Mouse (Mus musculus): ENCODE data around the gene Eps8. TPM values are rescaled to one million over a fixed set of nuclear protein-coding genes. Genes with fewer than 3 reads are reported as not detected.

The Eps8 gene
- 2.5 and 2.7 TPM in 2 replicates for polyA plus RNA-seq (2014; fragmentation: Nextera tagmentation; extraction: Ambion mirVana)

GRCm38 (mm10) chr6:137654776-137655175 is at the start of gene Eps8:
Gene Eps8 (minus strand): TSS chr6:137654876.
- 81% methylated on average over 2 of the region's 2 CpGs for WGBS
- ATAC-seq (replicated peaks; ENCODE audit: low FRiP score) (no peak), DNase-seq (ENCODE audit: low spot score) (no peak)
- no peak within 1 kb of the TSS for H3K27ac ChIP-seq (ENCODE audit: low read depth, low read length)
- no peaks in the 10 kb centered on the region for H3K4me1 ChIP-seq (replicated peaks; ENCODE audit: control insufficient read depth, insufficient read depth, low read length)
- no peaks in the 10 kb centered on the region for H3K36me3 ChIP-seq (ENCODE audit: control insufficient read depth, insufficient read depth, low read length)
- H3K4me3 ChIP-seq (ENCODE audit: low read depth, low read length) = no peak within 1 kb of the TSS
- no peak within 1 kb of the TSS for H3K4me2 ChIP-seq
- H3K9me3 ChIP-seq (ENCODE audit: control insufficient read depth, low read length) = no peaks in the 10 kb centered on the region; the same call in 1 of the 2 replicates
- H3K27me3 ChIP-seq (replicated peaks; ENCODE audit: control insufficient read depth, insufficient read depth, low read length) = no peaks in the 10 kb centered on the region; the same call in 1 of the 2 replicates
- no peak within 1 kb of the TSS for H3K9ac ChIP-seq (ENCODE audit: low read depth, low read length)

- no peak overlapping the region for H3K4me2 ChIP-seq
- H3K9ac ChIP-seq (ENCODE audit: low read depth, low read length) = no peak overlapping the region
- WGBS = 85% methylated on average over 7 of the region's 7 CpGs
- H3K36me3 ChIP-seq (ENCODE audit: control insufficient read depth, insufficient read depth, low read length) = no peaks in the 10 kb centered on the region
- no peaks in the 10 kb centered on the region for H3K9me3 ChIP-seq (ENCODE audit: control insufficient read depth, low read length)
- no peaks in the 10 kb centered on the region for H3K27me3 ChIP-seq (replicated peaks; ENCODE audit: control insufficient read depth, insufficient read depth, low read length)
- DNase-seq (ENCODE audit: low spot score) = no peak
- H3K4me1 ChIP-seq (replicated peaks; ENCODE audit: control insufficient read depth, insufficient read depth, low read length) = no peaks in the 10 kb centered on the region
- no peak for ATAC-seq (replicated peaks; ENCODE audit: low FRiP score)
- H3K27ac ChIP-seq (ENCODE audit: low read depth, low read length) = no peak overlapping the region
- no peak overlapping the region for H3K4me3 ChIP-seq (ENCODE audit: low read depth, low read length)
Observed at GRCm38 (mm10) chr6:137703431-137703830, 48.8 kb upstream of the Eps8 start.

GRCm38 (mm10) chr6:137702918-137703317 is 48.2 kb upstream of the Eps8 start:
- H3K4me1 ChIP-seq (replicated peaks; ENCODE audit: control insufficient read depth, insufficient read depth, low read length) = no peaks in the 10 kb centered on the region
- WGBS = 74% methylated on average over 4 of the region's 4 CpGs
- DNase-seq (ENCODE audit: low spot score) = no peak
- H3K4me3 ChIP-seq (ENCODE audit: low read depth, low read length) = no peak overlapping the region
- no peaks in the 10 kb centered on the region for H3K27me3 ChIP-seq (replicated peaks; ENCODE audit: control insufficient read depth, insufficient read depth, low read length)
- no peaks in the 10 kb centered on the region for H3K9me3 ChIP-seq (ENCODE audit: control insufficient read depth, low read length)
- no peaks in the 10 kb centered on the region for H3K36me3 ChIP-seq (ENCODE audit: control insufficient read depth, insufficient read depth, low read length)
- no peak overlapping the region for H3K9ac ChIP-seq (ENCODE audit: low read depth, low read length)
- no peak overlapping the region for H3K27ac ChIP-seq (ENCODE audit: low read depth, low read length)
- no peak for ATAC-seq (replicated peaks; ENCODE audit: low FRiP score)
- H3K4me2 ChIP-seq = no peak overlapping the region

DNA sequence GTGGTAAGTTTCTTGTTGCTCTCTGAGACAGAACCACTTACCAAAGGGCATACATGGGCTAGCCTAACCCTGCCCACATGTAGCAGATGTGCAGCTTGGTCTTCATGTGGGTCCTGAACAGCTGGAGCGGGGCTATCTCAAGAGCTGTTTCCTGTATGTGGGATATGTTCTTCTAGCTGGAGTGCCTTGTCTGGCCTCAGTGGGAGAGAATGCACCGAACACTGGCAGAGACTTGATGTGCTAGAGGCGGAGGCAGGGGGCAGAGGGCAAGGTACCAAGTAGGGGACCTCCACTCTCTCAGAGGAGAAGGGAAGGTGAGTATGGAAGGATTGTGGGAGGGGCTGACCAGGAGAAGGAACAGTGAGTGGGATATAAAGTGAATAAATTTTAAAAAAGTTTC is 47.5 kb upstream of the Eps8 start:
- H3K4me2 ChIP-seq = no peak overlapping the region
- H3K9me3 ChIP-seq (ENCODE audit: control insufficient read depth, low read length) = no peaks in the 10 kb centered on the region
- H3K27me3 ChIP-seq (replicated peaks; ENCODE audit: control insufficient read depth, insufficient read depth, low read length) = no peaks in the 10 kb centered on the region
- no peak overlapping the region for H3K27ac ChIP-seq (ENCODE audit: low read depth, low read length)
- 72% methylated on average over 3 of the region's 3 CpGs for WGBS
- H3K4me3 ChIP-seq (ENCODE audit: low read depth, low read length) = no peak overlapping the region
- ATAC-seq (replicated peaks; ENCODE audit: low FRiP score) (no peak), DNase-seq (ENCODE audit: low spot score) (no peak)
- H3K9ac ChIP-seq (ENCODE audit: low read depth, low read length) = no peak overlapping the region
- H3K36me3 ChIP-seq (ENCODE audit: control insufficient read depth, insufficient read depth, low read length) = no peaks in the 10 kb centered on the region
- H3K4me1 ChIP-seq (replicated peaks; ENCODE audit: control insufficient read depth, insufficient read depth, low read length) = no peaks in the 10 kb centered on the region

DNA sequence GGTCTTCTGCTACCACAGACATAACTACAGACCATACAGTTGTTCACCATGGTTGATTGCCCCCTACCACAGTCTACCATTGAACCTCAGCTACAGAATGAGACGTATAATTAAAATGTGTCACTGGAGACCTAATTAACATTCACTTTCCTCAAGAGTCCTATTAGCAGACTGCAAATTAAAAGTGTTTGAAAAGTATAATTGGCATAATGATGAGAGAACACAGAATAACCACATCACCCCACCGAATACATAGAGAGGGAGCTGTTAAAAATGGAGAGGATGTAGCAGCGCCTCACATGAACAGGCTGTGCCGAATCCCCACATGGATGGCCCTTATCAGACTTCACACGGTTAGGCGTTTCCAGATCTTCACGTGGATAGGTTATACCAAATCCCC is 44.8 kb upstream of the Eps8 start:
- H3K9me3 ChIP-seq (ENCODE audit: control insufficient read depth, low read length) = no peaks in the 10 kb centered on the region
- H3K36me3 ChIP-seq (ENCODE audit: control insufficient read depth, insufficient read depth, low read length) = no peaks in the 10 kb centered on the region
- WGBS = 86% methylated on average over 7 of the region's 7 CpGs
- DNase-seq (ENCODE audit: low spot score) = no peak
- H3K4me1 ChIP-seq (replicated peaks; ENCODE audit: control insufficient read depth, insufficient read depth, low read length) = no peaks in the 10 kb centered on the region
- H3K9ac ChIP-seq (ENCODE audit: low read depth, low read length) = no peak overlapping the region
- H3K4me2 ChIP-seq = no peak overlapping the region
- no peak overlapping the region for H3K27ac ChIP-seq (ENCODE audit: low read depth, low read length)
- no peaks in the 10 kb centered on the region for H3K27me3 ChIP-seq (replicated peaks; ENCODE audit: control insufficient read depth, insufficient read depth, low read length)
- ATAC-seq (replicated peaks; ENCODE audit: low FRiP score) = no peak
- H3K4me3 ChIP-seq (ENCODE audit: low read depth, low read length) = no peak overlapping the region

DNA sequence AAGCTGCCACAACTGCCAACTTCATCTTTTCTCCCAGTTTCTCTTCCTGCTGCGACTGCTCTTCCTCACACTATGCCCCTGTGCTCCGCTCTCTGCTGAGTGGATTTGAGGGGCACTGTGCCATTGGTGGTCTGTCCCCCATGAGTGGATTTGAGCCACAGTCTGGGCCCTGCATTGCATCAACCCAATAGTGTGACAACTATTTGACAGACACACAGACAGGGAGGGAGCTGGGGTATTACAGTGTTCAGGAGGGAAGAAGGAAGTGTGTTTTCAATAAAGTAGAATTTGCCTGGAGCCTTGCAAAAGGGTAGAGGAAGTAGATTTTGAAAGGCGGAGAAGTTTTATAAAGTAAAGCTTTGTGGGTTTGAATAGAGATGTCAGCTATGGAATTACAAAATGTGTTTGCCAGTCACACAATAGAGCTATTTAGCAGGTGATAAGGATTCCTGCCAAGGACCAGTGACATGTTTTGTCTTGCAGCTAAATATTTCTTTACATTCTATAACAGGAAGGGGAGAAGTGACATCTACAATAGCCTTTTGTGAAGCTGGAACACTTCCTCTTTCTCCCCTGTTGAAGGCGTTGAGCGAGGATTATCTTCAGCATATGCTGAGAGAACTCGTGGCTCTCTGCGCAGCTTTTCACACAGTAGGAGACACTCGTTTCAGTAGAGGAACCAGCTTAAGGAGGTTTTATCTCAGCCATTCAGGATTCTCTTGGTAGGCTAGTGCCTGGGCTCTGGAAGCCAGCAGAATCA is 41.9 kb upstream of the Eps8 start:
- Histone ChIP-seq H3K4me3 (ENCODE audit: low read depth, low read length) (no peak overlapping the region), H3K36me3 (ENCODE audit: control insufficient read depth, insufficient read depth, low read length) (no peaks in the 10 kb centered on the region), H3K4me1 (replicated peaks; ENCODE audit: control insufficient read depth, insufficient read depth, low read length) (no peaks in the 10 kb centered on the region), H3K27me3 (replicated peaks; ENCODE audit: control insufficient read depth, insufficient read depth, low read length) (no peaks in the 10 kb centered on the region), H3K9me3 (ENCODE audit: control insufficient read depth, low read length) (no peaks in the 10 kb centered on the region), H3K9ac (ENCODE audit: low read depth, low read length) (no peak overlapping the region), H3K4me2 (no peak overlapping the region), H3K27ac (ENCODE audit: low read depth, low read length) (no peak overlapping the region)
- ATAC-seq (replicated peaks; ENCODE audit: low FRiP score) (0 out of 2 replicates have a peak, but pooled peaks have one; percentile 26), DNase-seq (ENCODE audit: low spot score) (no peak)
- 55% methylated on average over 8 of the region's 8 CpGs for WGBS

DNA sequence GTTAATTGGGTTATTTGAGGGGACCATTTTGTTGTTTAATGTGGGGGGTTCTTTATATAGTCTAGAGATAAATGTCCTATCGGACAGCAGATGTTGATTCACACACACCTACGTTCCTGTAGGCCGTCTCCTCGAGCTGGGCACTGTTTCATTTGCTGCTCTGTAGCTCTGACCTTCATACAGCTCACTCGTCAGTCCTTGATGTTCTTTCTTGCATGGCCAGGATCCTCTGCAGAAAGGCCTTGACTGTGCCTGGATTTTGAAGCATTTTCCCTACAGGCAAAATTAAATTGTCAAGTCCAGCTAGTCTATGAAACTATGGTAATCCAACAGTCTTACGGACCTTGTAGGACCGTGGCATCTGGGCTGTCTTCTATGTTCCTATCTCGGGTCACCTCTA is 40.4 kb upstream of the Eps8 start:
- Histone ChIP-seq H3K9ac (ENCODE audit: low read depth, low read length) (no peak overlapping the region), H3K27me3 (replicated peaks; ENCODE audit: control insufficient read depth, insufficient read depth, low read length) (no peaks in the 10 kb centered on the region), H3K9me3 (ENCODE audit: control insufficient read depth, low read length) (no peaks in the 10 kb centered on the region), H3K36me3 (ENCODE audit: control insufficient read depth, insufficient read depth, low read length) (no peaks in the 10 kb centered on the region), H3K4me2 (no peak overlapping the region), H3K4me3 (ENCODE audit: low read depth, low read length) (no peak overlapping the region), H3K4me1 (replicated peaks; ENCODE audit: control insufficient read depth, insufficient read depth, low read length) (no peaks in the 10 kb centered on the region), H3K27ac (ENCODE audit: low read depth, low read length) (no peak overlapping the region)
- ATAC-seq (replicated peaks; ENCODE audit: low FRiP score) (no peak), DNase-seq (ENCODE audit: low spot score) (no peak)
- WGBS = 85% methylated on average over 8 of the region's 8 CpGs

- H3K4me3 ChIP-seq (ENCODE audit: low read depth, low read length) = no peak overlapping the region
- H3K9me3 ChIP-seq (ENCODE audit: control insufficient read depth, low read length) = no peaks in the 10 kb centered on the region
- no peak for ATAC-seq (replicated peaks; ENCODE audit: low FRiP score)
- no peaks in the 10 kb centered on the region for H3K27me3 ChIP-seq (replicated peaks; ENCODE audit: control insufficient read depth, insufficient read depth, low read length)
- H3K36me3 ChIP-seq (ENCODE audit: control insufficient read depth, insufficient read depth, low read length) = no peaks in the 10 kb centered on the region
- H3K27ac ChIP-seq (ENCODE audit: low read depth, low read length) = no peak overlapping the region
- DNase-seq (ENCODE audit: low spot score) = no peak
- 43% methylated on average over 2 of the region's 2 CpGs for WGBS
- no peak overlapping the region for H3K4me2 ChIP-seq
- no peak overlapping the region for H3K9ac ChIP-seq (ENCODE audit: low read depth, low read length)
- H3K4me1 ChIP-seq (replicated peaks; ENCODE audit: control insufficient read depth, insufficient read depth, low read length) = no peaks in the 10 kb centered on the region
Observed at GRCm38 (mm10) chr6:137694310-137694709, 39.6 kb upstream of the Eps8 start.

DNA sequence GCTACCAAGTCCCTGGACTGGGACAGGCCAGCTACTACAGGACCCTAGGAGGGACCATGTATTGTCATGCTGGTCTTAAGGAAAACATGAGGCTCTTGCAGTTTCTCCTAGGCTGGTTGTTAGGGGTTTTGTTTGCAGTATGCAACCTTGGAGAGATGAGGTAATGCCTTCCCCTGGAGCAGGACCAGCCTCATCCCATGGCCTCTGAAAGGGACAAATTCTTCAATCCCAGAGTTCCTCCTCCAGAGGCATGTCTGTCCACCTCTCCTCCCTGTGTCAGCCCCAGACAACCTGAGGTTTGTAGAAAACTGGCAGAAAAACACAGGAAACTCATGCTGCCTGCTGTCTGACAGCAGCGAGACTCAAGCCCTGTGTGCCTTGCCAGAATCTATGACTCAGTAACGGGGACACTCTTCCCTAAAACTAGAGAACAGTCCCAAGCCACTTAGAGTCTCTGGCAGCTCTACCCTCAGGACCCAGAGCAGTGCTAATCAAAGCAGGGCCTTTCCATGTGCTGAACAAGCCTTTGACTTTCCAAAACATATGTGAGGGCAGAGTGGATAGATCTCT is 36.0 kb upstream of the Eps8 start:
- Histone ChIP-seq H3K4me1 (replicated peaks; ENCODE audit: control insufficient read depth, insufficient read depth, low read length) (no peaks in the 10 kb centered on the region), H3K27ac (ENCODE audit: low read depth, low read length) (no peak overlapping the region), H3K4me2 (no peak overlapping the region), H3K9me3 (ENCODE audit: control insufficient read depth, low read length) (no peaks in the 10 kb centered on the region), H3K27me3 (replicated peaks; ENCODE audit: control insufficient read depth, insufficient read depth, low read length) (no peaks in the 10 kb centered on the region), H3K36me3 (ENCODE audit: control insufficient read depth, insufficient read depth, low read length) (no peaks in the 10 kb centered on the region), H3K4me3 (ENCODE audit: low read depth, low read length) (no peak overlapping the region), H3K9ac (ENCODE audit: low read depth, low read length) (no peak overlapping the region)
- DNase-seq (ENCODE audit: low spot score) (no peak), ATAC-seq (replicated peaks; ENCODE audit: low FRiP score) (no peak)
- WGBS = 72% methylated on average over 2 of the region's 2 CpGs

Measured in liver, embryonic 11.5 days (tissue).